Mouse (Mus musculus) midbrain, embryonic 13.5 days (tissue): ENCODE data around the gene Gse1. TPM values are rescaled to one million over a fixed set of nuclear protein-coding genes. Genes with fewer than 3 reads are reported as not detected.
A peak's percentile ranks its signal among the peaks of the same experiment; 100 is the strongest.

Experiments used
- ATAC-seq: fragments of 200-750 bp; cut with Nextera tagmentation; 2 replicates; pipeline ENCODE4 v1.8.0; 2017; ENCODE audit warnings: mild to moderate bottlenecking, moderate TSS enrichment, moderate library complexity
- H3K27ac ChIP-seq: fragments of 300-500 bp; sonication (generic); 2 replicates; pipeline ENCODE4 v1.5.1; 2015; ENCODE audit warnings: inconsistent platforms, mild to moderate bottlenecking, moderate library complexity
- H3K27me3 ChIP-seq: fragments of 300-500 bp; sonication (generic); 2 replicates; pipeline ENCODE4 v1.6.1; 2015; ENCODE audit warnings: mild to moderate bottlenecking, inconsistent platforms
- H3K36me3 ChIP-seq: fragments of 300-500 bp; sonication (generic); 2 replicates; pipeline ENCODE4 v1.6.1; 2015; ENCODE audit warnings: mild to moderate bottlenecking, inconsistent platforms
- H3K4me1 ChIP-seq: fragments of 300-500 bp; sonication (generic); replicated peaks from 2 replicates; pipeline ENCODE4 v1.6.1; 2015; ENCODE audit warnings: inconsistent platforms
- H3K4me2 ChIP-seq: fragments of 300-500 bp; sonication (generic); replicated peaks from 2 replicates; pipeline ENCODE4 v1.6.1; 2015; ENCODE audit warnings: moderate library complexity, mild to moderate bottlenecking, inconsistent platforms
- H3K4me3 ChIP-seq: fragments of 300-500 bp; sonication (generic); replicated peaks from 2 replicates; pipeline ENCODE4 v1.5.1; 2015; ENCODE audit warnings: mild to moderate bottlenecking, inconsistent platforms
- H3K9ac ChIP-seq: fragments of 300-500 bp; sonication (generic); replicated peaks from 2 replicates; pipeline ENCODE4 v1.6.1; 2015; ENCODE audit warnings: mild to moderate bottlenecking, inconsistent platforms
- H3K9me3 ChIP-seq: fragments of 300-500 bp; sonication (generic); 2 replicates; pipeline ENCODE4 v1.6.1; 2016; ENCODE audit warnings: mild to moderate bottlenecking, inconsistent platforms
- WGBS: fragments of 180-500 bp; shearing (Covaris S2); methylation state at CpG from one replicate; pipeline ENCODE4 v1.1.7; 2015; 5-methylcytosine and 5-hydroxymethylcytosine counted together
- polyA plus RNA-seq: library from polyadenylated mRNA; unstranded; fragments of >200 nt; fragmentation: Nextera tagmentation; extraction: Ambion mirVana; gene quantifications from 2 replicates; pipeline ENCODE4 v1.2.1, GENCODE M21; 2015

Gene Gse1
- polyA plus RNA-seq, 1 experiment from 2014 or later = 22.5 TPM

DNA sequence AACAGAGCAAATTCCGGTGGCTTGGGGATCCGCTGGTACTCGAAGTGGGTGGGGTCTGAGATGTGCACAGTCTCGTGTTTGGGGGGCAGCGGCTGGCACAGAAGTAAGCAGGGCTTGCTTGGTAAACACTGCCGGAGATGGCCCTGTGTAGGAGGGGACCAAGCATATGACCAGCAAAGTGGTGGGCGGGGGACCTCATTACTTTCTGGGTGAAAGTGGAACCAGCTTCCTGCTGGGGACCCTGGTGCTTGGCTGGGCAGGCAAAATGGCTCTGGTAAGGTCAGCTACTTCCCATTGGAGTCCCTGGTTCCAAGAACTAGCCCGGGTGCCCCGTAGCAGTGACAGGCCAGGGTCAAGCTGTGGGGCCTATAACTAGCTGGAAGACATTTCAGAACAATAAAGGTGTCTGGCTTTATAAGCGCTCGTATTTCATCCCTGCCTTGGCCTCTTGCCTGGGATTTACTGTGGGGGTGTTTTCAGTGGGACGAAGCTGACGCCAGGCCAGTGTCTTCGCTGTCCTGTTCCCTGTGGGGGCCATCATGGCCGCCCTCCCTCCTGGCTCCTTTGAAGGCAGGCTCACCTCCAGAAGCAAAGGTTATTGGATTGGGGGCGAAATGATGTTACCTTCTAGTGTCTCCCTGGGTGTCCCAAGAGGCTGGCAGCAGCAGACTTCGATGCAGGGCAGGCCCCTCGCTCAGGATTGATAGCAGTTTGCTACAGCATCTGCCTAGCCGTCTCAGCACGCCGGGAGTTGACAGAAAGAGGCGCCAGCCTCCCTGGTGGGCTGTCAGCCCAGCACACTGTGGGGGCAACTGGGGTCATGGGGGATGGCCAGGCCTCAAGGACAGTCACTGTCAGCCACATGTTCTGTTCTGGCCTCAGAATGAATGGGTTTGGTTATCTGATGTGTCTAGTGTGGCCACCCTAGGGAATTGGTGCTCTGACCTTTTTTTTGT, 148.9 kb downstream of the Gse1 start:
- Histone ChIP-seq H3K9me3 (no peaks in the 10 kb centered on the region), H3K4me3 (no peak overlapping the region), H3K9ac (0 out of 2 replicates have a peak overlapping the region, but pooled peaks have one; percentile 33)

DNA sequence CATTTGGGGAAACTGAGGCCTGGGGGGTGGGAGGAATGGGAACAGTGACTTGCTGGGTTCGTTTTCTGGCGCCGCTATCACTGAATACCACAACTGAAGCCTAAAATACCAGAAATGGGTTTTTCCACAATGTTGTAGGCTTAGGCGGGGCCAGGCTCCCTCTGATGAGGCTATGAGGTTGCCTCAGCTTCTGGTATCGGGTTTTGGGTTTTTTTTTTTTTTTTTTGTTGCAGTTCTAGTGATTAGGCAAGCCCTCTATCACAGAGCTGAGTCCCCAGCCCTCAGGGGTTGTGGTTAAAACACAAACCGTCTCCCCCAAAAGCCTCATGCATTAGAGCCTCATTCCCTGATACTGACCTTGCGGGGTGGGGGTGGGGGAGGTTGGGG, 149.5 kb downstream of the Gse1 start:
- Histone ChIP-seq H3K27ac (no peak overlapping the region), H3K27me3 (0 out of 2 replicates have a peak, but pooled peaks cover 8% of the 10 kb centered on the region), H3K9ac (no peak overlapping the region; the same call in 1 of the 2 replicates), H3K4me2 (no peak overlapping the region), H3K9me3 (no peaks in the 10 kb centered on the region), H3K4me1 (peaks cover 92% of the 10 kb centered on the region), H3K36me3 (no peaks in the 10 kb centered on the region), H3K4me3 (no peak overlapping the region)
- 69% methylated on average over 7 of the region's 7 CpGs for WGBS
- ATAC-seq = no peak

More for the DNA sequence above, 148.9 kb downstream of the Gse1 start:
- no peak for ATAC-seq
- peak overlapping the region; percentile 69 for H3K27ac ChIP-seq
- peaks cover 88% of the 10 kb centered on the region for H3K4me1 ChIP-seq
- WGBS = 50% methylated on average over 22 of the region's 22 CpGs
- H3K36me3 ChIP-seq = no peaks in the 10 kb centered on the region
- 0 out of 2 replicates have a peak, but pooled peaks cover 8% of the 10 kb centered on the region for H3K27me3 ChIP-seq
- no peak overlapping the region for H3K4me2 ChIP-seq

DNA sequence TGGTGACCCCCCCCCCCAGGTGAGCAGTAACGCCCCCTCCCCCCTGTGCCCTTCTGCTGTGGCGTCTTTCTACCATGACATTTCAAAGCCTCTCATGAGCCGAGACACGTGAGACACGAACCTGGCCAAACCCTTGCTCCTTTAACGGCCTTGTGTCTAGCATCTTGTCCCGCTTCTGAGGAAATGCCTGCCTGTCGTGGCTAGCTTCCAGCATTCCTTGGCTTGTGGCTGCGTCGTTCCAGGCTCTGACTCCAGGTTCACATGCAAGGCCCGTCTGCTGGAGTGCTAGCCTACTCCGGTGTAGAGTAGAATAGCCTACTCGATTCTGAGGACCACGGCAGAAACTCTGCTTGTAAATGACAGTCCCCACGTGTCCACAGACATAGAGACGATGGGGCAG, 150.1 kb downstream of the Gse1 start:
- WGBS = 52% methylated on average over 16 of the region's 16 CpGs

DNA sequence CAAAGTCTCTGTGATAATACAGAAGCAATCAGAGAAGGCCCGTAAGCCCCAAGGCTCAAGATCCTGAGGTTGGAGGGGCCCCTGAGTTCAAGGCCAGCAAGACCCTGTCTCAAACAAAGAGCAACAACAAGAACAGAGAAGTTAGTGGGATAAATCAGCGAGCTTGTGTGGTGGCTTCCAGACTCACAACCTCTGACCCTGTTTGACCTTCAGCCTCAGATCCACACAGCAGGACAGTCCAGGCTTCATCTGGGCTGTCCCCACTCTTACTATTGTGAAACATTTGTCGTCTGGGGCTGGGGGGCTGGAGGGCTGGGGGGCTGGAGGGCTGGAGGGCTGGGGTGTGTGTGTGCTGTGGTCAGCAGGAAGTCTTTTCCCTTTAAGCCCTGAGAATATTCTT, 150.8 kb downstream of the Gse1 start:
- H3K27ac ChIP-seq = no peak overlapping the region
- H3K9ac ChIP-seq = no peak overlapping the region
- peaks cover 93% of the 10 kb centered on the region for H3K4me1 ChIP-seq
- no peaks in the 10 kb centered on the region for H3K36me3 ChIP-seq
- no peak for ATAC-seq
- no peaks in the 10 kb centered on the region for H3K9me3 ChIP-seq
- WGBS = 34% methylated on average over 3 of the region's 3 CpGs
- H3K4me2 ChIP-seq = no peak overlapping the region
- H3K27me3 ChIP-seq = 0 out of 2 replicates have a peak, but pooled peaks cover 8% of the 10 kb centered on the region
- no peak overlapping the region for H3K4me3 ChIP-seq

More for the DNA sequence above, 150.1 kb downstream of the Gse1 start:
- 0 out of 2 replicates have a peak, but pooled peaks cover 8% of the 10 kb centered on the region for H3K27me3 ChIP-seq
- H3K4me3 ChIP-seq = no peak overlapping the region
- peaks cover 92% of the 10 kb centered on the region for H3K4me1 ChIP-seq
- no peak overlapping the region for H3K4me2 ChIP-seq
- H3K9ac ChIP-seq = no peak overlapping the region
- no peak overlapping the region for H3K27ac ChIP-seq
- no peak for ATAC-seq
- H3K9me3 ChIP-seq = no peaks in the 10 kb centered on the region
- no peaks in the 10 kb centered on the region for H3K36me3 ChIP-seq

DNA sequence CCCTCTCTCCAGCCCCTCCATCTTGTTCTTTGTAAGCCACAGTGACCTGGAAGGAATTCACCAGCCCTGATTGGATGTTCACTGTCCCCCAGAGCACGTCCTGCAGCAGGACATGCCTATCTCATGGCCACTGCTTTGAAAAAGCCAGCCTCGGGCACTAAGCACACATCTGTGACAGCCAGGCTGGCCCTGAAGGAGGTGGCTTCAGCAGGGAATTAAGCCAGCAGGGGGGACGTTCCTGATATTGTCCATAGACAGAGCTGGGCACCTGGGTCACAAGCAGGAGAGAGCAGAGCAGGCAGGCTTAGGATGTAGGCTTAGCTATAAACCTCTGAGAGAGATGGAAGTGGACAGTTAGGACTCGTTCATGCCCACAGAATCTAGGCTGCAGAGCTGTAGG, 153.6 kb downstream of the Gse1 start:
- no peaks in the 10 kb centered on the region for H3K36me3 ChIP-seq
- H3K9me3 ChIP-seq = no peaks in the 10 kb centered on the region
- H3K4me3 ChIP-seq = no peak overlapping the region
- peak overlapping the region; percentile 85 for H3K27ac ChIP-seq
- H3K9ac ChIP-seq = peak overlapping the region; percentile 12; the same call in 1 of the 2 replicates
- ATAC-seq = peak; percentile 19
- 17% methylated on average over 4 of the region's 4 CpGs for WGBS
- 0 out of 2 replicates have a peak, but pooled peaks cover 8% of the 10 kb centered on the region for H3K27me3 ChIP-seq
- H3K4me2 ChIP-seq = no peak overlapping the region
- peaks cover 74% of the 10 kb centered on the region for H3K4me1 ChIP-seq

DNA sequence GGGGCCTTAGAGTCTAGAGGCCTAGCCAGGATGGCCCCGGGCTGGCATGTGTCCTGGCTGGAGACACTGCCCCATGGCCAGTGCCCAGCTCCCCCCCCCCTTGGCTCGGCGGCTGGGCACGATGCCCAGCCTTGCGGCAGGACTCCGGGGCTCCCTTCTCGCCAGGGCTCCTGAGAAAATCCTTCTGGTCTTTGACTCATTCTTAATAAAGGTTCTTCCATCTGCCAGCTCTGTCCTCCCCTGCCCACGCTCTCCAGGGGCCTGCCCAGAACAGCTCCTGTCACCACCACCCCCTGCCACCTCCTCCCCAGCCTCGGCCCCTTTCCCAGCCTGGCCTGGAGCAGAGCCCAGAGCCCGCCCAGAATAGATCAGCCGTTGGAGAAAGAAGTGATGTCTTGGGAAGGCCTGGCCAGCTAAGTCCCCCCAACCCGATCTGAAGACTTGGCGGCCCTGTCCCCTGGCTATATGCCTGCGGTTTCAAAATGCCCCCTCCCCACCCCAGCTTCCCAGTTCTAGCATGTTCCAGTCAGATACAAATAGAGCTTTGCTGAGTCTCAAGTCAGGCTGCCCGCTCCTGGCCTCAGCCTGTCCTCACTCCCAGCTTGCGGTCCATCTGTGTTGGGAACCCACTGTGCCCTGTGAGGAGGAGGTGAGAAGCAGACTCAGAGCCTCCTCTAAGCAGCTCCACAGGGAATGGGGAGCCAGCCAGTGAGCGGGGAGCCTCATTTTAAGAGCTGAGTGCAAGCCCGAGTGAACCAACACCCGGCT, 154.4 kb downstream of the Gse1 start:
- Histone ChIP-seq H3K9ac (peak overlapping the region; percentile 12), H3K27ac (peak overlapping the region; percentile 85), H3K4me1 (peaks cover 74% of the 10 kb centered on the region), H3K36me3 (no peaks in the 10 kb centered on the region), H3K27me3 (0 out of 2 replicates have a peak, but pooled peaks cover 8% of the 10 kb centered on the region), H3K4me3 (no peak overlapping the region), H3K9me3 (no peaks in the 10 kb centered on the region), H3K4me2 (no peak overlapping the region)
- peak; percentile 89 for ATAC-seq
- WGBS = 53% methylated on average over 19 of the region's 19 CpGs

DNA sequence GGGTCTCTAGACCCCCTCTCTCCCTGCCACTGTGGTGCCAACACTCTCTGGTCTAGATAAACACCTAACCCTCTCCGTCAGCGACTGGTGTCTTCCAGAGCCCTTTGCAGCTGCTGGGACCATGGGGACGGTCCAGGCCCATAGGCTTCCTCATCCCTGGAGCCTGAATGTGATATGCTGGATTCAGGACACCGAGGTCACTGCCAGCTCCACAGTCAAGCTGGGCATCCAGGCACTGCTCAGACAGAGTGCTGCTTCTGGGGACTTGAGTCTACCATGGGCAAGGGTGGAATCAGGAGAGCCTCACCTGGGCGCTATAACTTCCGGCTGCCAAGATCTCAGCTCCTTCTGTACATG, 154.9 kb downstream of the Gse1 start:
- no peak overlapping the region for H3K4me2 ChIP-seq
- peak overlapping the region; percentile 3; the same call in 1 of the 2 replicates for H3K9ac ChIP-seq
- H3K27ac ChIP-seq = peak overlapping the region; percentile 85
- ATAC-seq = no peak
- H3K9me3 ChIP-seq = no peaks in the 10 kb centered on the region
- 75% methylated on average over 6 of the region's 6 CpGs for WGBS
- no peak overlapping the region for H3K4me3 ChIP-seq
- H3K27me3 ChIP-seq = 0 out of 2 replicates have a peak, but pooled peaks cover 8% of the 10 kb centered on the region
- no peaks in the 10 kb centered on the region for H3K36me3 ChIP-seq
- H3K4me1 ChIP-seq = peaks cover 72% of the 10 kb centered on the region

DNA sequence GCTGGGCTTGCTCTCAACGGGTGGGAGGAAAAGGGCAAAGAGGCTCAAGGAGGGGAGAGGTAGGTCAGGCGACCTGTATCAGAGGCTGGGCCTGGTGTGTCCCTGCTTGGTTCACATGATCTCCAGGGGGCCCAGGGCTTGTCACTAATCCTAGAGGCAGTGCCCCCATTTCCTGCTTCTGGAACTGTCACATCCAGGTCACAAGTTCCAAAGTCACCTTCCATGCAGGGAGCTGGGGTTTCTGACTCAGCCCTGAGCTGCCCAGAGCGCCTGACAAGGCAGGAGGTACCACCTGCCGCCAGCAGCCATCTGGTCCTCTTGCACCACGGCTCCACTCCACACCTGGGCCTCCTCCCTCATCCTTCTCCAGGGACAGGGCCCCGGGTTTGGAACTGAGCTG, 155.5 kb downstream of the Gse1 start:
- Histone ChIP-seq H3K4me1 (peaks cover 71% of the 10 kb centered on the region), H3K27me3 (0 out of 2 replicates have a peak, but pooled peaks cover 8% of the 10 kb centered on the region), H3K4me2 (no peak overlapping the region), H3K27ac (peak overlapping the region; percentile 85), H3K9me3 (no peaks in the 10 kb centered on the region), H3K9ac (no peak overlapping the region), H3K36me3 (no peaks in the 10 kb centered on the region), H3K4me3 (no peak overlapping the region)
- no peak for ATAC-seq
- WGBS = 43% methylated on average over 6 of the region's 6 CpGs

DNA sequence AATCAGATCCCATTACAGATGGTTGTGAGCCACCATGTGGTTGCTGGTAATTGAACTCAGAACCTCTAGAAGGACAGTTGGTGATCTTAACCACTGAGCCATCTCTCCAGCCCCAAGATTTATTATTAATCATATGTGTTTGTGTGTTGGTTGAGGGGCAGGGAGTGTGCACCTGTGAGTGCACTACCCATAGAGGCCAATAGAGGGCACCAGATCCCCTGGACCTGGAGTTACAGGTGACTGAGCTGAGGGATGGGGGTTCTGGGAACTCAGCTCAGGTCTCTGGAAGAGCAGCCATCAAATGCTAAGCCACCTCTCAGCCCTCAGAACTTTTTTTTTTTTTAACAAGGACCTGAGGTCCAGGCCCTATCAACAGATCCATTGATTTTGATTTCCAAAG, 156.5 kb downstream of the Gse1 start:
- H3K9ac ChIP-seq = no peak overlapping the region
- 0 out of 2 replicates have a peak, but pooled peaks cover 8% of the 10 kb centered on the region for H3K27me3 ChIP-seq
- no peak overlapping the region for H3K27ac ChIP-seq
- H3K4me1 ChIP-seq = peaks cover 65% of the 10 kb centered on the region
- H3K4me2 ChIP-seq = no peak overlapping the region
- H3K36me3 ChIP-seq = no peaks in the 10 kb centered on the region
- no peak for ATAC-seq
- H3K4me3 ChIP-seq = no peak overlapping the region
- no peaks in the 10 kb centered on the region for H3K9me3 ChIP-seq

DNA sequence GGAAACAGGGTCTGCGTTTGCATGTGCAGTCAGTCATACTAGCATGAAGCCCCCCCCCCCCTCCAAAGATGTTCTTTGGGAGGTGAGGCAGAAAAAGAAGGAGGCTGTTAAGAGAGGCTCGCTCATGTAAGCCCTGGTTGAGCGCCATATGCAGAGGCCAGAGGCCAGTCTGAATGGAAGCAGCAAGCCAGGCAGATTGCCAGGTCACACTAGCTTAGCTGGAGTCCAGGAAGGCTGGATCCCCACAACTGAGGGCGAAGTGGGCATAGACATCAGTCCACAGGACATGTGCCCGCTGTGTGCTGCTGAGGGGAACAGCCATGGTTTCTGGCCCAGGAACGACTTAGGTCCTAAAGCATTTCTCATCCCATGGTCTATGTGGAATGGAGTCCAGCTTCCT, 160.0 kb downstream of the Gse1 start:
- no peak for ATAC-seq
- Histone ChIP-seq H3K4me2 (no peak overlapping the region), H3K4me1 (peaks cover 49% of the 10 kb centered on the region), H3K9ac (no peak overlapping the region), H3K36me3 (no peaks in the 10 kb centered on the region), H3K27me3 (no peaks in the 10 kb centered on the region), H3K27ac (no peak overlapping the region), H3K4me3 (no peak overlapping the region), H3K9me3 (no peaks in the 10 kb centered on the region)
- WGBS = 81% methylated on average over 6 of the region's 6 CpGs

DNA sequence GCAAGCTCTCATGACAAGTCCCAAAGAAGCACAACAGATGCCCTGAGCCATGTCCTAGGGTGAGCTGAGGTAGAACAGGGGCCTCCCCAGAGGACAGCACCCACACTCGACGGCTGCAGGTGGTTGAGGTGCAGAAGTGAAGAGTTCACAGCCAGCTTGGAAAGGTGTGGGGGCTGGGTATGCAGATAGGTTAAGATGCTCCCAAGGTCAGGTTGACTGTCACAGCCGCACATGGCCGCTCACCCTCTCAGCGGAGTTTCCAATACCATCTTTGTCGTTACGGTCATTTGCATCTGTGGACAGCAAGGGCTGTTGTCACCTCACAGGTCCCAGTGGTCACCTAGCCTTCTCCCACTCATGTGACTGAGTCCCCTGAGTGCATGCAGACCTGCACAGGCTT, 162.3 kb downstream of the Gse1 start:
- Histone ChIP-seq H3K27me3 (no peaks in the 10 kb centered on the region), H3K36me3 (no peaks in the 10 kb centered on the region), H3K27ac (no peak overlapping the region), H3K4me1 (peaks cover 52% of the 10 kb centered on the region), H3K4me2 (no peak overlapping the region), H3K9me3 (no peaks in the 10 kb centered on the region), H3K4me3 (no peak overlapping the region), H3K9ac (no peak overlapping the region)
- ATAC-seq = no peak
- 91% methylated on average over 7 of the region's 7 CpGs for WGBS

DNA sequence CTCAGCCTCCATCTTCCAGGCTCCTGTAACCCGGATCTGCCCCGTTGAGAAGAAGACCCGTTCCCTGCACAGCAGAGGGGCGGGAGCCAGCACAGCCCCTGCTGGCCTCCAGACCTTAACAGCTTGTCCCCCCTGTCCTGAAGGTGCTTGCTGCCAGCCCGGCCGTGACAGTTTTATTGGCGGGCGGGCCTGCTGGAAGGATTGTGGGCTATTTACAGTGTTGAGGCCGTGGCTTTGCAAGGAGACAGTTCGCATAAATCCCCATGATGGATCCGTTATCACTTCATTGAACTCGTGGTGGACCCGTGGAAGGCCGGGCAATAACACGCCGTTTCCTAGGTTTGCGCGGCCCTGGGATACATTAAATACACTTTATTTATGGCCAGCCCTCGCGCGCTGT, 163.6 kb downstream of the Gse1 start:
- no peak for ATAC-seq
- no peak overlapping the region for H3K9ac ChIP-seq

More for the DNA sequence above, 163.6 kb downstream of the Gse1 start:
- WGBS = 71% methylated on average over 21 of the region's 21 CpGs
- Histone ChIP-seq H3K27ac (peak overlapping the region; percentile 35), H3K27me3 (no peaks in the 10 kb centered on the region), H3K4me2 (no peak overlapping the region), H3K4me3 (no peak overlapping the region), H3K36me3 (no peaks in the 10 kb centered on the region), H3K9me3 (no peaks in the 10 kb centered on the region), H3K4me1 (peaks cover 54% of the 10 kb centered on the region)
